Mouse (Mus musculus) heart, postnatal 10 days (tissue): ENCODE measurements around the gene Itga6. TPM values are rescaled to one million over a fixed set of nuclear protein-coding genes. Genes with fewer than 3 reads are reported as not detected.
"Not testable (repeated sequence)": the region's sequence is repeated elsewhere in the genome, so short reads cannot be mapped to it uniquely, and the experiment has no call there.

Experiments
- DNase-seq, 2 experiments: peaks; one replicate each; pipeline ENCODE4 v3.0.0; 2021
- intact Hi-C: fragments of 180-260 bp; cut with DNase I; formaldehyde crosslinking; loops from one replicate; pipeline ENCODE4 v1.15.1; 2025
- total RNA-seq, 2 experiments: library from RNA; stranded (reverse); gene quantifications; 2 replicates each; pipeline ENCODE4 v1.2.3; 2021

Itga6 gene
- total RNA-seq, 2 experiments from 2014 or later = 95.3 to 98.2 TPM

- intact Hi-C loops = no loop called here
- no peak for DNase-seq
Observed at GRCm38 (mm10) chr2:71874836-71875235, 129.4 kb downstream of the Itga6 start.

GRCm38 (mm10) chr2:71877865-71878264, 132.4 kb downstream of the Itga6 start:
- DNase-seq = no peak
- intact Hi-C loops = no loop called here

- intact Hi-C loops = no loop called here
- DNase-seq = no peak
Observed at GRCm38 (mm10) chr2:71878441-71878840, 133.0 kb downstream of the Itga6 start.

DNA sequence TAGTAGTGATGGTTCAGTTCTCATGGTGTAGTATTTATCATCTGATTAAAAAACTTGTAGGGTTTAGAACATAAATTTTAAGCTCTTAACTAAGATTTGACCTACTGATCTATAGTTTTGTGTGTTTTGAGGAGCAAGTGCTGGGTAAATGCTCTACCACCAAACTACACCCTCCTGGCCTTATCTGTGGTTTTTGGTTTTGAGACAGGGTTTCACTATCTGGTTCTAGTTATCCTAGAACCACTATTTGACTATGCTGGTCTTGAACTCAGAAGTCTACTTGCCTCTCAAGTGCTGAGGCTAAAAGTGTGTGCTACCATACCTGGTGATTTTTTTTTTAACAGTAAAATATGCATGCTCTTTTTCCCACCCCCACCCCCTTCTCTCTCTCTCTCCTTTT, 133.5 kb downstream of the Itga6 start:
- DNase-seq = no peak
- intact Hi-C loops = no loop called here

- intact Hi-C loops = no loop called here
- no peak for DNase-seq
Observed at GRCm38 (mm10) chr2:71882914-71883651, 137.7 kb downstream of the Itga6 start.

DNA sequence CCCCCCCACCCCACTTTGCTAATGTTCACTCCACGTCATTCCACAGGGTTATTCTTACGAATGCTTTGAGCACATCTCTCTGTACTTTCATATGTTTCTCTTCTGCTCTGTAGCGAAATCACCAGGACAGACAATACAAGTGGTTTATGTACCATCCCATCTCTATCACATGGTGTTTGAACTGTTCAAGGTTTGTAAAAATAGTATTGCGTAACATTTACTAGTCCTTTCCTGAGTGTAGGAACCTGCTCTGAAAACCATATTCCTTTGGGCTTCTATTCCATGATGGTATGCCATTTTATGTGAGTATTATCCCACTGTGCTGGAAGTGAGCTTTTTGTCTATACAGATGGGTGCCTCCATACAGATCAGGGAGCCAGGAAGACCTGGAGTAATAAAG, 141.9 kb downstream of the Itga6 start:
- DNase-seq = no peak
- intact Hi-C loops = no loop called here

GRCm38 (mm10) chr2:71888437-71888836, 143.0 kb downstream of the Itga6 start:
- DNase-seq = no peak

GRCm38 (mm10) chr2:71891536-71891935, 146.1 kb downstream of the Itga6 start:
- intact Hi-C loops = loop anchor here (10.0 kb wide), 1 partner anchor 263 kb away; no protein-coding TSS in a partner anchor

More at GRCm38 (mm10) chr2:71888437-71888836, 143.0 kb downstream of the Itga6 start:
- intact Hi-C loops = no loop called here

GRCm38 (mm10) chr2:71892741-71893349, 147.4 kb downstream of the Itga6 start:
- DNase-seq = peak; percentile 27 to 32
- intact Hi-C loops = loop anchor here (10.0 kb wide), 1 partner anchor 262 kb away; no protein-coding TSS in a partner anchor

More at GRCm38 (mm10) chr2:71891536-71891935, 146.1 kb downstream of the Itga6 start:
- no peak for DNase-seq

DNA sequence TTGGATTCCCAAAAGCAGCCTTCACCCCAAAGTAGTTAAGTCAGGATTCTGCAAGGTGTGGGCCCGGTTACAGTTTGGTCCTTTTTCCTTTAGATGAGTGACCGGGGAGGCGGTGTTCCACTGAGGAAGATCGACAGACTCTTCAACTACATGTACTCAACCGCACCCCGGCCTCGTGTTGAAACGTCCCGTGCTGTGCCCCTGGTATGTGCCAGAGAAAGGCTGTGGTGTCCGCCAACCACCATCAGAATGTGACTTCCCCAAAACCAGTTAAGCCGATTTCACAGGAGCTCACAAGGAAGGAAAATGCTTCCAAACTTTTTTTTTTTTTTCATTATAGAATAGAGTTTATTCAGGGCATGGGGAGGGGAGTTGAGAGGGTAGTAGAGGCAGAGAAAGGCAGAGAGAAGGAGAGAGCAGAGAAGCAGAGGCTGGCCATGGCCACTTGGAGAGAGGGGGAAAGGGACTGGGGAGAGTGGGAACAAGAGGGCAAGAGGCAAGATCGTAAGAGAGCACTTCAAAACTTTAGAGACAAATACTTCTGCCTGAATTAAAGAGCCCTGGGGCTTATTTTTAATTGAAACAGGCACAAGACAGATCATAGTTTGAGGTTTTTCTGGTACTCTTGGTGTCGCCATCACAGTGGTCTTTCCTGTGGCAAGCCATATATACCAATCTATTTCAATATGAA, 150.3 kb downstream of the Itga6 start:
- no peak for DNase-seq
- intact Hi-C loops = loop anchor here (10.0 kb wide), 1 partner anchor 259 kb away; no protein-coding TSS in a partner anchor

- no peak for DNase-seq
- intact Hi-C loops = loop anchor here (10.0 kb wide), 1 partner anchor 257 kb away; no protein-coding TSS in a partner anchor
Observed at GRCm38 (mm10) chr2:71897420-71897819, 152.0 kb downstream of the Itga6 start.

DNA sequence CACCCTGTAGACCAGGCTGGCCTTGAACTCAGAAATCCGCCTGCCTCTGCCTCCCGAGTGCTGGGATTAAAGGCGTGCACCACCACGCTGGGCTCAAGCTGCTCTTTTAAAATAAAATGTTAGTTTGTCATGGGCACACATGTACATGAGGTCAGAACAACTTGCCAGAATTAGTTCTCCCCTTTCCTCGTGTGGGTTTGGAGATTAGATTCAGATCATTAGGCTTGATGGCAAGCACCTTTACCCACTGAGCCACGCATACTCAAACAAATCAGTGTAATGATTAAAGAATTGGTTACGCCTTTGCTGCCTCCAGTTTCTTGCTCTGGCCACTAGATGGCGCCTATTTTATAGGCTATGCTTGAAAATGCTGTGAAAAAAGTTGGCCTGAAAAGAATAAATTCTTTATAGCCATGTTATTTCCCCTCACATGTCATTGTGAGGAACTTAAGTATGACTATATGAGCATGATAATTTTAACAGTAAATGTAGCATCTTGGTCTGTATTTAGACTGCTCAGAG, 153.0 kb downstream of the Itga6 start:
- DNase-seq = peak; percentile 42 to 70
- intact Hi-C loops = loop anchor here (1.0 to 10.0 kb wide), 3 partner anchors 58 to 256 kb away; no protein-coding TSS in a partner anchor

DNA sequence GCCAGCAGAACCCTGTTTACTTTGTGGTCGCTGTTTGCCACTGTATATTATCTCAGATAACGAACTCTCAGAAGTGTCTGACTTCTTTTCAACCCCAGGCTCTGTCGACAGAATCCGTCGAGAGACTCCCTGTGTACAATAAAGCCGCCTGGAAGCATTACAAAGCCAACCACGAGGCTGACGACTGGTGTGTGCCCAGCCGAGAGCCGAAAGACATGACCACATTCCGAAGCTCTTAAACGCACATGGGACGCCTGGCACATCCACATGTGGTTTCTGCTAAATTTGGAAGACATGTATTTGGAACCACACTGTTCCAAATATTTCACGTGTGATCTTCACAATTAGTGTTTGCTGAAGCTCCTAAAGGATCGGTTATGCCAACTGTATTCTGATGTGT, 154.5 kb downstream of the Itga6 start:
- intact Hi-C loops = loop anchor here (2.0 to 10.0 kb wide), 3 partner anchors 37 to 255 kb away; no protein-coding TSS in a partner anchor
- DNase-seq = peak; percentile 58 to 61

- no peak for DNase-seq
- intact Hi-C loops = no loop called here
Observed at GRCm38 (mm10) chr2:71905154-71905553, 159.7 kb downstream of the Itga6 start.

- intact Hi-C loops, DNase-seq: not testable (repeated sequence)
Observed at GRCm38 (mm10) chr2:71906356-71906755, 160.9 kb downstream of the Itga6 start.

Other genes starting within 250 kb of the Itga6 start
- under 1 TPM in 1 of 2 experiments, not detected in 1; 0.48 TPM for gene Dlx1, start 217.5 kb upstream of the Itga6 start, total RNA-seq
- gene Dlx2, start 198.9 kb upstream of the Itga6 start, total RNA-seq = not detected
- gene Pdk1, start 127.6 kb downstream of the Itga6 start, total RNA-seq = 100 to 1,000 TPM; 119 to 149 TPM
- gene Rapgef4, start 235.6 kb downstream of the Itga6 start, total RNA-seq = 10 to 100 TPM; 14.1 to 15.0 TPM